Mouse (Mus musculus): ENCODE measurements around the gene S100a3.

The S100a3 gene

DNA sequence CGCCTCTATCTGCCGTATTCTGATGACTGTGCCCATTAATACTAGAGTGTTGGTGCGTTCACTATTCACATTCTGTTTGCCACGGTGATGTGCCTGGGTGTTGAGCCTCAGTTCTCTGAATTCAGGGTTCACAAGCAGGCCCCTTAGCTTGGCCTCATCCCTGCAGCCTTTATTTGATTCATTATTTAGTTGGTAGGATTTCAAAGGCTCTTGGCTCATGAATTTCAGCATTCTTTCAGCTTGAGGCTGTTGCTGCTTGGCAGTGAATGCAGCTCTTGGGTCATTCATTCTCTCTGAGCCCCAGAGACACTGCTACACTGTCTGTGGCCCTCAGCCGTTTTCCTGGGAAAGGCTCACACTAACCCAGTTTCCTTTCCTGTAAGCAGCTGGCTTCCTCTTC, 4.4 kb upstream of the S100a3 start:
- in situ Hi-C loops (cut with MboI) = no loop called here

DNA sequence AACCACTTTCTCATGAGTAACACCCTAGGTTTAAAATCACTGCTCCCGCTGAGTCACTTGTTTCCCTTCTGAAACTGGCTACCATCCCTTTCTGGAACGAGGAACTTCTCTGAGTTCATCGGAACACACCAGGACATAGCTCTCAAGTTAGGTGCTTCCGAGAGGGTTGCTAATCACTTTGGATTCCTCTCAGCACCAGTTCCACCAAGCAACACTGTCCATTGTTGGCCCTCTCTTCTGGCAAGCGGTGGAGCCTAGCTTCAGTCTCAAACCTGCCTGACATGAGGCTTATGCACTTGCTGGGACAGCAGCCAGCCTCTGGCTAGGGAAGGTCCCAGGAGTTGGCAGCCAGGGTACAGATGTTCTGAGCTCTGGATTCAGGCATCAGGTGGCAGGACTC, 14.3 kb downstream of the S100a3 start:
- in situ Hi-C loops (cut with MboI) = no loop called here

DNA sequence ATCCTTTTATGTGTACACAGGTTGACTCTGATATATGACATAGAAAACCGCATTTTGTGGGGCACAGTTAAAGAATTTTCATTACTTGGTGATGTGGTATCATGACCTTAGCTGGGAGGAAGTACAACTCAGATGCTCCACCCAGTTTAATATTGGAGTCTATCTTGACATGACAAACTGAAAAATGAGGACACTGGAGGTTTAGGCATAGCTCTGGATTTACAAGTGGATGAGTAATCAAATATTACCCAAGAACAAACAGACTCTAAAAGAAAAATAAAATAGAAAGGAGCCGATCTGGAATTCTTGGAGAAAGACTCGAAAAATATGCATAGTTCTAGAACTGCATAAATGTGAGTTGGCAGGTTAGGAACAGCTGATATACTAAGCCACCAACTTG, 14.9 kb downstream of the S100a3 start:
- in situ Hi-C loops (cut with MboI) = no loop called here

GRCm38 (mm10) chr3:90576351-90577001, 16.1 kb downstream of the S100a3 start:
- in situ Hi-C loops (cut with MboI) = no loop called here

- in situ Hi-C loops (cut with MboI) = no loop called here
These were observed 19.1 kb downstream of the S100a3 start for GRCm38 (mm10) chr3:90579433-90579832.

DNA sequence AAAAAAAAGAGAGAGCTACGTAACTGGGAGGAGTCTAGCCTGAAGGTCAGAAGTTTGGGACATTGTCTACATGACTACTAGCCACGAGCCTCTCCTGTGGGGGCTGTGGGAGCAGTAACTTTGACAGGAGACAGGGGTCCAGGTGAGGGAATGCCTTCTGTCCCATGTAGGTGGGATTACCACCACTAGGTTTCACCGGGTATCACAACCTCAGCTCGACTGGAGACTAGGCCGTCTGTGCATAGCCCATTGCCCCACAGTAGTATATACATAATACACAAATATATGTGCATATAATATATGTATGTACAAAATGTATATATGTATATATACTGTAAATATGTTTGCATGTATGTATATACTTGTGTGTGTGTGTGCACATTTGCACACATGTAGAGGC, 20.8 kb downstream of the S100a3 start:
- in situ Hi-C loops (cut with MboI) = loop anchor here (5.0 kb wide), 1 partner anchor 36 kb away; no protein-coding TSS in a partner anchor

- in situ Hi-C loops (cut with MboI) = loop anchor here (5.0 kb wide), 1 partner anchor 35 kb away; no protein-coding TSS in a partner anchor
These were observed 21.8 kb downstream of the S100a3 start for GRCm38 (mm10) chr3:90582156-90582555.

- in situ Hi-C loops (cut with MboI) = loop anchor here (5.0 kb wide), 1 partner anchor 35 kb away; no protein-coding TSS in a partner anchor
These were observed 22.2 kb downstream of the S100a3 start for GRCm38 (mm10) chr3:90582556-90582955.

GRCm38 (mm10) chr3:90583893-90584292, 23.5 kb downstream of the S100a3 start:
- in situ Hi-C loops (cut with MboI) = loop anchor here (5.0 kb wide), 1 partner anchor 33 kb away; no protein-coding TSS in a partner anchor

- in situ Hi-C loops (cut with MboI) = no loop called here
These were observed 25.2 kb downstream of the S100a3 start for GRCm38 (mm10) chr3:90585595-90585994.

DNA sequence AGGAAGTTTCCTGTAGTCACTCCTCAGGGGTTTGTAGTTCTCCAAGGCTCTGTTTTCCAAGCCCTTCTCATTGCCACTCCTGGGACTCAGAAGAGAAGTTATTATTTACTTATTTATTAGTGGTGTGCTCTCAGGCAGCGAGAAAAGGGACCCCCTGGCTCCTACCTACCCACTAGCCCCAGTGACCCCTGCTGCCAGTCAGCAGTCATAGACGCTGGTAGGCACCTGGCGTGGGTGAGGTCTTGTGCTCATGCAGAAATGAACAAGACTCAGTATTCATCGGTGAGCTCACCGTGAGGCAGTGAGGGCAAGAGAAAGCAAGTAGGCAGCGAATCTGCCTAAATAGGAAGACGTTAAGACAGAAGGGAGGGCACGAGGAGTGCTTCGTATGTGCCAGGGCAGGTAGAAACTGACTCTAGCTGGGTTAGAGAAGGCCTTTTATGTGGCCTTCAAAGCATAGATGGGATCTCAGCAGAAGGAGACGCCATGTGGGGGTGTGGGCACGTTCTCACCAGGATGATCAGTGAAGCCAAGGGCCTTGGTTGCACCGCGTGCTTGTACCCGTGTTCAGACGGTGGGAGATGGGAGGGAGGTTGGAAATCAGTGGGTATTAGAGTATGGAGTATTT, 25.8 kb downstream of the S100a3 start:
- in situ Hi-C loops (cut with MboI) = no loop called here

DNA sequence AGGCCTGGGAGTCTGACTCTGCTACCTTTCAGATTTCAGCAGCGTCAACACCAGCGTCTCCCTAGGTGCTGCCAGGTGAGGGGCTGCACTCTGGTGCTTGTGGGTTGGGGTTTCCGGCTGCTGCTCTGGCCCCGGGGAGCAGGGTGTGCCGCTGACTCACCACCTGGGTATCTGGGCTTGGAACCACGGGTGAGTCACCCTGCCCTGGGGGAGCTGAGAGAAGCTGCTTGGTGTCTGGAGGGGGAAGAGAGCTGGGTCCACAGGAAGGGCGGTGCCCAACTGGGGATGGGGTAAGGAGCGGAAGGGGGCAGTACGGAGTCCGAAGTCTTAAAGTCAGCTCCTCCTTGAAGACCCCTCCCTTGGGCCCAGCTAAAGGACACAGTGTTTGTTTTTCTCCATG, 26.5 kb downstream of the S100a3 start:
- in situ Hi-C loops (cut with MboI) = no loop called here

GRCm38 (mm10) chr3:90587361-90588101, 27.2 kb downstream of the S100a3 start:
- in situ Hi-C loops (cut with MboI) = no loop called here

DNA sequence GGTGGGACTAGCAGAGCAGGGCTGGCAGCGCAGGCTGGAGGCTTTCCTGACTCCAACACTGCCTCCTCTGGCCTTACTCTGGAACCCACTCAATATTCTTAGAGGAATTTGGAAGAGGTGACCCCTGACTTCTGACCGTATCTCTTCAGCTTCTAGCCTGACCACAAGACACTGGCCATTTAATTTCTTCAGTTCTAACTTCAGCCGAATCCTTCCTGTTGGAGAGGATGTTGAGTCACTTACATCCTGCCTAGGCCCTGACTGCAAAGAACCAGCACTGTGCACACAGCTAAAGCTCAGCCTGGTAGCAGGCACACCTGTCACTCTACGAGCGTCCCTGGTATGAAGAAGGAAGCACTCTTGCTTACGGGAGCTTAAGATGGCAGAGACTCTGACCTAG, 29.0 kb downstream of the S100a3 start:
- in situ Hi-C loops (cut with MboI) = no loop called here

DNA sequence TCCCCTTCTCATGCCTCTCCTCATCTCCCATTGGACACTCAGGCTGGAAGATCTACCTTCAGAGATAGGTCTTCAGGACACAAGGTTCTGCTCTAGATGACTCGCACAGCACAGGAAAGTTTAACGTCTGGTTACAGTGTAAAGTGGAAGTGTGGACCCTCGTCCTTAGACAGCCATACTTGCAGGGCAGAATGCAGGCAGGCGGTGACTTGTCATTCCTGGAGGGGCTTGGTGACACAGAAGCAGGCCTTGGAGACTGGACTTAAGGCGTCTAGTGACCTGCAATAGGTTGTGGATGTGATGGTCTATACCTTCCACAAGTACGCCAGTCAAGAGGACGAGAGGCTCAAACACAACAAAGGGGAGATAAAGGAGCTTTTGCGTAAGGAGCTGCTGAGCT, 29.6 kb downstream of the S100a3 start, which contains the start of gene S100a2:
Gene S100a2 (plus strand): TSS at position 301 of the 400 bp plus-strand sequence.
- in situ Hi-C loops (cut with MboI) = no loop called here

- in situ Hi-C loops (cut with MboI) = no loop called here
These were observed 34.1 kb downstream of the S100a3 start for GRCm38 (mm10) chr3:90594466-90594865.

GRCm38 (mm10) chr3:90595556-90595955, 35.2 kb downstream of the S100a3 start:
- in situ Hi-C loops (cut with MboI) = no loop called here

DNA sequence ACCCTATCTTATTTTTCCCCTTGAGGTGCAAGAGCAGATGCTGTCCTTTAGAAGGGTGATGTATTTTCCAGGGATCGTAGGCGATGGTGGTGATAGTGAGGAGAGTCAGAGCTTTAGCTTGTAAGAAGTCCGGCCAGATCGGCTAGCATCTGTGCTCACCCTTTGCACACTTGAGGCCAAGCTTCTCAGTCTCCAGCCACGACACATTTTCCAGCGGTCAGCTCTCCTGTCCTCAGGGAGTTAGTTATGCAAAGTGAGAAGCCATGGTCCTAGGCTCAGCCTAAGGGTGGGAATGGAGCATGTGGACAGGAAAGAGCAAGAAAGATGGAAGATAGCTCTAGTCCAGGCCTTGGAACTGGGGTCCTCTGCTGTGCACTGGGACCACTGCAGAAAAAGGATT, 36.4 kb downstream of the S100a3 start:
- in situ Hi-C loops (cut with MboI) = no loop called here

DNA sequence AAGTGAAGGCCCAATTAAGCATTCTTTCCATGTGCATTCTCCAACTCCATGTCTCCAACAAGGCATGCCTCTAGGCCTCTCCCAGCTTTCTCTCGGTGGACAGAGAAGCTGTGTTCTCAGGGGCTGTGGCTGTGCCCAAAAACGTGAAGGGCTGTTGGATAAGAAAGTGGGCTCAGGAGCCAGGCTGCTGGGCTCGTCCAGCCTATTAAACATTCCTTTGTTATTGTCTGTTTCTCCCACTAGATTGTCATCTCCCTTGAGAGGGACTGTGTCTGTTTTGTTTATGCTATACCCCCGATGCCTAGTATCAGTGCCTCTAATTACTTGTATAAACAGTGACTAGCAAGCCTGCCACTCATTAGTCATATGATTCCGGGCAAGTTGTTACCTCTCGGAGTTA, 37.4 kb downstream of the S100a3 start:
- in situ Hi-C loops (cut with MboI) = no loop called here

DNA sequence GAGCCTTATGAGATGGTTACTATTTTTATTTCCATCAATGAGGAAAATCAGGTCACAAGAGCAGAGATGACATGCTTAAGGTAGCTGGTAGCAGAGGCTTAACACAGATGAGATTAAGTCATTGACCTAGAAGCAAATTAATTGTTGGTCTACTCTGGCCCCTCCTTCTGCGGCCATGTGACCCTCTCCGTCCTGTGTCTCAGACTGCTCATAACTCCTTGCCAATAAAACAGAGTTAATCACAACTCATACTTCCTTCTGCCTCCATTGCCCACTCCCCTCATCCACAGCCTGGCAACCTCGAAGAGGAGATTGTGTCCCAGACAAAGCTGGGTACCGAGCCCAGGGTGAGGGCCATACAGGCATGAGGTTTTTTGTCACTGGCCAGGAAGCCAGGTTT, 37.8 kb downstream of the S100a3 start:
- in situ Hi-C loops (cut with MboI) = no loop called here

GRCm38 (mm10) chr3:90599401-90599800, 39.0 kb downstream of the S100a3 start:
- in situ Hi-C loops (cut with MboI) = no loop called here

DNA sequence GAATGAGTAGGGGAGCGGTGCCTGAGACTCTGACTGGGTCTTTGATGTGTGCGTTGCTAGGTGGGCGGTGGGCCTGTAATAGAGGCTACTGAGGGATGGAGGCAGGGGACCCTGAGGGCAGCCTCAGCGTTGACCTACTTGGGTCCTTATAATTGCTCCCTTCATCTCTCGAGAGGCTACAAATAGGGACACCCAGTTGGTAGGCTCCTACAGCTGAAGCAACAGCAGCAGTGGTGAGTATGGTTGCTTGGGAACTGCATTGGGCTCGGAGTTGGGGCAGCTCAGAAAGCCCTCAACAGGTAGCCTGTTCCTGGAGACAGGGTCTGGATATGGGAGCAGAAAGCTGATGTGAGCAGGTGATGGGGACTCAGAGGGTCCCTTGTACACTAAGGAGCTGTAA, 39.7 kb downstream of the S100a3 start:
- in situ Hi-C loops (cut with MboI) = no loop called here
